Mouse (Mus musculus): ENCODE measurements at regions not wholly inside any gene's neighbourhood (a gene's known extent, or its start where the extent isn't known, plus 50 kb on each side); places are given as distances from the start of the nearest gene placed in this dataset.

DNA sequence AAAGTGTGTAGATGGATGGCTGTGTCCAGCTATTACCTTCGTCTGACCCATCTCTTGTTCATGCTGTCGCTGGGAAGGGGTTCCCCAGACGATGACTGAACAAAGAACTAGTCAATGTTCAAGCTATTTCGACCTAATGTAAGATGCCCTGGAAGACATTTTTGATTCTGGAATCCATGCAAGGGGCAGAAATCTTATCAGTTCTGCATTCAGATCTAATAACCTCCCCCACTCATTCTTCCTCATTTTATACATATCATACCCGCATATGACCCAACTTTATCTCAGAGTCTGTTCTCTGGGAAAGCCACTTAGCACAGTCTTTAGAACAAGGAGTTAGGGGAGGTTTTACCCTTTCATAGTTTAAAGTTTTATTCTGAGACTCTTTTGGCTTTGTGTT lies 52.2 kb upstream of the 2310009B15Rik start:
- no peak for DNase-seq (ENCODE audit: low spot score in 2 of 2)

DNA sequence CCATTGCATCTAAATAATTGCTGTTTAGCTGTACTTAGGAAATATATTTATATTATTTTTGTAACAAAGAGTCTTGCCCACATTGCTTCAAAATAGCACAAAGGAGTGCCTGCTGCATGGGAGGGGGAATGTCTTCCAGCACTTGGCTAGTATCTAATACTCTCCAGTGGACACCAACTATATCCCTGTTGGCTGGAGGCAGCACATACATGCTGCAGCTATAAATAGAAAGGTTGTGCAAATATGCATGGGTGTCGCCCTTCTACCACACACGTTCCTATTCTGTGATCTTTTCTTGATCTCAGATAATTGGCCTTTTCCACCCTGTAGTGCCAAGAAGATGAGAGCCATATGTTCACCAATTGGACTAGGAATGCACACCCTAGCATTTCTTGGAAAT lies 53.0 kb upstream of the 2310009B15Rik start:
- DNase-seq (ENCODE audit: low spot score in 2 of 2): no peak

DNA sequence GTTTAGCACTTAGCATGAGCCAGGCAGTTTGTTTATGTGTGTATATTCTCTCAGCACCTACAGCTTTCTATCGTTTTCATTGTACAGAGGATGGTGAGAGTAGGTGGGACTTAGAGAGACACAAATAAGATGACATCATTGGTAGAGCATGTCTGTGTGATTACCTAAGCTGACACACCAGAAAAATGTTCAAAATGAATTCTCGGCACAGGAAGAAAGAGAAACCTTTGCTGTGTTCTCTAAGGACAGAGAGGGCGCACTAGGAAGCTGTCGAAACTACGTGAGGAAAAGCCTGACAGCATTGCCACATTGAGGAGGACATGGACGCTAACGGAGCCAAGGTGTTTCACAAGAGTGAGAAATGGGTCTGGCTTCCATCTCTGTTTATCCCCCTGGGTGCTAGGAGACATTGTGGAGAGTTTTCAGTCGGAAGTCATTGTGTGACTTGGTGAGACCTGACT lies 51.0 kb upstream of the Dennd1b start:
- DNase-seq (ENCODE audit: low spot score in 2 of 2): peak; percentile 17 to 33

DNA sequence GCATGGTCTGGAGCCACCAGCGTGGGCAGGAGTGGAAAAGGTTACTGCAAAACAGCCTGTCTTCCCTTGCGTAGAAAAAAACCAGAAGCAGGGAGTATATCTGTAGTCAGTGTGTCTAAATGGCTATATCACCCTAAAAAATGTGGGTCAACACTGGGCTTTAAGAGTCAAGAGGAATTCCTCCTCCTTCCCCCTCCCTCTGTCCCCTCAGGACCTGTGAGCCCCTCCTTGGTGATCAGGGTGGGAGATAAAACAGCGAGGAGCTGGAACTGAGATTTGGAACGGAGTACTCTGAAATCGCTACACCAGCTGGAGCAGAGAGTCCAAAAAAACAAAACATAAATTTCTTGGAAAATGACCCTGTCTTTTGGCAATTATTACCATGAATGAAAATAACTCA lies 50.3 kb upstream of the Dennd1b start:
- peak; percentile 6 to 19 for DNase-seq (ENCODE audit: low spot score in 2 of 2)

DNA sequence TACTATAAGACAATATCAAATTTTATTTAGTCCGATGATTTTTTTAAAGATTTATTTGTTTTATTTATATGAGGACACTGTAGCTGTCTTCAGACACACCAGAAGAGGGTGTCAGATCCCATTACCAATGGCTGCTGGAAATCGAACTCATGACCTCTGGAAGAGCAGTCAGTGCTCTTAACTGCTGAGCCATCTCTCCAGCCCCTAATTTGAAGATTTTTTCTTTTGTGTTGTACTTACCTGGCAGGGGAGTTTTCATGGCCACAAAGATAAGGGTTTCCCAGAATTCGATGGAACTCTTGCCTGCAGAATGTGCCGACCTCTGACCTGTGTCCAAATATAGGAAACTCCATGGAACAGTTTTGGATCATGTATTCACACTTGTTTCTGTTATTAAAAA lies 49.8 kb upstream of the Dennd1b start:
- DNase-seq (ENCODE audit: low spot score in 2 of 2): no peak

Data from layer of hippocampus, postnatal 14 days (tissue).